Mouse (Mus musculus): ENCODE results near the gene Park7. TPM values are rescaled to one million over a fixed set of nuclear protein-coding genes. Genes with fewer than 3 reads are reported as not detected.

The Park7 gene
- polyA plus RNA-seq, 1 experiment from 2014 or later = 443 TPM

- 85% methylated on average over 2 of the region's 2 CpGs for WGBS
- H3K9me3 ChIP-seq (replicated peaks; ENCODE audit: control insufficient read depth, low read length) = no peaks in the 10 kb centered on the region
- H3K36me3 ChIP-seq (replicated peaks; ENCODE audit: control insufficient read depth, insufficient read depth, low read depth, low read length) = no peaks in the 10 kb centered on the region
- H3K27ac ChIP-seq (replicated peaks; ENCODE audit: low read depth, low read length) = no peak overlapping the region
- no peak overlapping the region for H3K4me3 ChIP-seq (ENCODE audit: low read depth, low read length)
- DNase-seq (ENCODE audit: low spot score) (no peak), ATAC-seq (replicated peaks; ENCODE audit: insufficient number of reproducible peaks, low FRiP score, low TSS enrichment, low read depth) (no peak)
- no peak overlapping the region for H3K4me2 ChIP-seq (ENCODE audit: low read depth, low read length)
- no peak overlapping the region for H3K9ac ChIP-seq (replicated peaks; ENCODE audit: low read length)
- H3K4me1 ChIP-seq (ENCODE audit: control insufficient read depth, insufficient read depth, low read length) = no peaks in the 10 kb centered on the region
- H3K27me3 ChIP-seq (ENCODE audit: control insufficient read depth, insufficient read depth, low read length) = no peaks in the 10 kb centered on the region
Observed at GRCm38 (mm10) chr4:150861161-150861560, 53.1 kb downstream of the Park7 start.

- no peaks in the 10 kb centered on the region for H3K9me3 ChIP-seq (replicated peaks; ENCODE audit: control insufficient read depth, low read length)
- 86% methylated on average over 4 of the region's 4 CpGs for WGBS
- H3K36me3 ChIP-seq (replicated peaks; ENCODE audit: control insufficient read depth, insufficient read depth, low read depth, low read length) = no peaks in the 10 kb centered on the region
- H3K27ac ChIP-seq (replicated peaks; ENCODE audit: low read depth, low read length) = no peak overlapping the region
- no peak overlapping the region for H3K4me2 ChIP-seq (ENCODE audit: low read depth, low read length)
- ATAC-seq (replicated peaks; ENCODE audit: insufficient number of reproducible peaks, low FRiP score, low TSS enrichment, low read depth) (no peak), DNase-seq (ENCODE audit: low spot score) (no peak)
- H3K27me3 ChIP-seq (ENCODE audit: control insufficient read depth, insufficient read depth, low read length) = no peaks in the 10 kb centered on the region
- H3K4me3 ChIP-seq (ENCODE audit: low read depth, low read length) = no peak overlapping the region
- no peaks in the 10 kb centered on the region for H3K4me1 ChIP-seq (ENCODE audit: control insufficient read depth, insufficient read depth, low read length)
- no peak overlapping the region for H3K9ac ChIP-seq (replicated peaks; ENCODE audit: low read length)
Observed at GRCm38 (mm10) chr4:150860526-150860925, 53.7 kb downstream of the Park7 start.

GRCm38 (mm10) chr4:150855346-150855745, 58.9 kb downstream of the Park7 start:
- peak; percentile 49; the same call in 1 of the 2 replicates for ATAC-seq (replicated peaks; ENCODE audit: insufficient number of reproducible peaks, low FRiP score, low TSS enrichment, low read depth)
- Histone ChIP-seq H3K27ac (replicated peaks; ENCODE audit: low read depth, low read length) (peak overlapping the region; percentile 98), H3K9me3 (replicated peaks; ENCODE audit: control insufficient read depth, low read length) (no peaks in the 10 kb centered on the region), H3K4me1 (ENCODE audit: control insufficient read depth, insufficient read depth, low read length) (peaks cover 3% of the 10 kb centered on the region; the same call in 1 of the 2 replicates), H3K27me3 (ENCODE audit: control insufficient read depth, insufficient read depth, low read length) (no peaks in the 10 kb centered on the region), H3K4me3 (ENCODE audit: low read depth, low read length) (peak overlapping the region; percentile 88), H3K4me2 (ENCODE audit: low read depth, low read length) (peak overlapping the region; percentile 74), H3K36me3 (replicated peaks; ENCODE audit: control insufficient read depth, insufficient read depth, low read depth, low read length) (no peaks in the 10 kb centered on the region), H3K9ac (replicated peaks; ENCODE audit: low read length) (peak overlapping the region; percentile 97)
- DNase-seq (ENCODE audit: low spot score) = no peak
- WGBS = under 1% methylated on average over 43 of the region's 43 CpGs

GRCm38 (mm10) chr4:150854839-150855246, 59.4 kb downstream of the Park7 start:
- Histone ChIP-seq H3K36me3 (replicated peaks; ENCODE audit: control insufficient read depth, insufficient read depth, low read depth, low read length) (no peaks in the 10 kb centered on the region), H3K4me2 (ENCODE audit: low read depth, low read length) (peak overlapping the region; percentile 74), H3K4me1 (ENCODE audit: control insufficient read depth, insufficient read depth, low read length) (peaks cover 3% of the 10 kb centered on the region; the same call in 1 of the 2 replicates), H3K9ac (replicated peaks; ENCODE audit: low read length) (peak overlapping the region; percentile 97), H3K27ac (replicated peaks; ENCODE audit: low read depth, low read length) (peak overlapping the region; percentile 98), H3K4me3 (ENCODE audit: low read depth, low read length) (peak overlapping the region; percentile 88), H3K9me3 (replicated peaks; ENCODE audit: control insufficient read depth, low read length) (no peaks in the 10 kb centered on the region), H3K27me3 (ENCODE audit: control insufficient read depth, insufficient read depth, low read length) (no peaks in the 10 kb centered on the region)
- DNase-seq (ENCODE audit: low spot score) (peak; percentile 98), ATAC-seq (replicated peaks; ENCODE audit: insufficient number of reproducible peaks, low FRiP score, low TSS enrichment, low read depth) (peak; percentile 98)
- WGBS = under 1% methylated on average over 49 of the region's 59 CpGs

GRCm38 (mm10) chr4:150853680-150854461, 60.4 kb downstream of the Park7 start, which contains the start of gene Errfi1:
Gene Errfi1 (plus strand): TSS chr4:150853919.
- Histone ChIP-seq H3K4me1 (ENCODE audit: control insufficient read depth, insufficient read depth, low read length) (peaks cover 3% of the 10 kb centered on the region; the same call in 1 of the 2 replicates), H3K4me3 (ENCODE audit: low read depth, low read length) (peak within 1 kb of the TSS; percentile 88), H3K27ac (replicated peaks; ENCODE audit: low read depth, low read length) (no peak within 1 kb of the TSS), H3K9me3 (replicated peaks; ENCODE audit: control insufficient read depth, low read length) (no peaks in the 10 kb centered on the region), H3K9ac (replicated peaks; ENCODE audit: low read length) (peak within 1 kb of the TSS; percentile 42), H3K27me3 (ENCODE audit: control insufficient read depth, insufficient read depth, low read length) (no peaks in the 10 kb centered on the region), H3K36me3 (replicated peaks; ENCODE audit: control insufficient read depth, insufficient read depth, low read depth, low read length) (no peaks in the 10 kb centered on the region), H3K4me2 (ENCODE audit: low read depth, low read length) (peak within 1 kb of the TSS; percentile 74)
- DNase-seq (ENCODE audit: low spot score) (no peak), ATAC-seq (replicated peaks; ENCODE audit: insufficient number of reproducible peaks, low FRiP score, low TSS enrichment, low read depth) (peak; percentile 21; the same call in 1 of the 2 replicates)
- 51% methylated on average over 13 of the region's 13 CpGs for WGBS

GRCm38 (mm10) chr4:150852479-150852878, 61.8 kb downstream of the Park7 start:
- Histone ChIP-seq H3K27ac (replicated peaks; ENCODE audit: low read depth, low read length) (no peak overlapping the region), H3K4me1 (ENCODE audit: control insufficient read depth, insufficient read depth, low read length) (peaks cover 3% of the 10 kb centered on the region; the same call in 1 of the 2 replicates), H3K9me3 (replicated peaks; ENCODE audit: control insufficient read depth, low read length) (no peaks in the 10 kb centered on the region), H3K36me3 (replicated peaks; ENCODE audit: control insufficient read depth, insufficient read depth, low read depth, low read length) (no peaks in the 10 kb centered on the region), H3K27me3 (ENCODE audit: control insufficient read depth, insufficient read depth, low read length) (no peaks in the 10 kb centered on the region), H3K4me3 (ENCODE audit: low read depth, low read length) (no peak overlapping the region), H3K4me2 (ENCODE audit: low read depth, low read length) (no peak overlapping the region), H3K9ac (replicated peaks; ENCODE audit: low read length) (no peak overlapping the region)
- 87% methylated on average over 4 of the region's 4 CpGs for WGBS
- ATAC-seq (replicated peaks; ENCODE audit: insufficient number of reproducible peaks, low FRiP score, low TSS enrichment, low read depth) = no peak
- DNase-seq (ENCODE audit: low spot score) = no peak

- H3K4me1 ChIP-seq (ENCODE audit: control insufficient read depth, insufficient read depth, low read length) = peaks cover 3% of the 10 kb centered on the region; the same call in 1 of the 2 replicates
- no peak overlapping the region for H3K27ac ChIP-seq (replicated peaks; ENCODE audit: low read depth, low read length)
- no peak overlapping the region for H3K4me2 ChIP-seq (ENCODE audit: low read depth, low read length)
- no peak overlapping the region for H3K9ac ChIP-seq (replicated peaks; ENCODE audit: low read length)
- ATAC-seq (replicated peaks; ENCODE audit: insufficient number of reproducible peaks, low FRiP score, low TSS enrichment, low read depth) (no peak), DNase-seq (ENCODE audit: low spot score) (no peak)
- H3K4me3 ChIP-seq (ENCODE audit: low read depth, low read length) = no peak overlapping the region
- H3K9me3 ChIP-seq (replicated peaks; ENCODE audit: control insufficient read depth, low read length) = no peaks in the 10 kb centered on the region
- no peaks in the 10 kb centered on the region for H3K27me3 ChIP-seq (ENCODE audit: control insufficient read depth, insufficient read depth, low read length)
- WGBS = 65% methylated on average over 8 of the region's 8 CpGs
- no peaks in the 10 kb centered on the region for H3K36me3 ChIP-seq (replicated peaks; ENCODE audit: control insufficient read depth, insufficient read depth, low read depth, low read length)
Observed at GRCm38 (mm10) chr4:150852045-150852444, 62.2 kb downstream of the Park7 start.

- Histone ChIP-seq H3K9ac (replicated peaks; ENCODE audit: low read length) (no peak overlapping the region), H3K4me3 (ENCODE audit: low read depth, low read length) (no peak overlapping the region), H3K9me3 (replicated peaks; ENCODE audit: control insufficient read depth, low read length) (no peaks in the 10 kb centered on the region), H3K27ac (replicated peaks; ENCODE audit: low read depth, low read length) (no peak overlapping the region), H3K36me3 (replicated peaks; ENCODE audit: control insufficient read depth, insufficient read depth, low read depth, low read length) (no peaks in the 10 kb centered on the region), H3K4me1 (ENCODE audit: control insufficient read depth, insufficient read depth, low read length) (peaks cover 3% of the 10 kb centered on the region; the same call in 1 of the 2 replicates), H3K4me2 (ENCODE audit: low read depth, low read length) (no peak overlapping the region), H3K27me3 (ENCODE audit: control insufficient read depth, insufficient read depth, low read length) (no peaks in the 10 kb centered on the region)
- no peak for ATAC-seq (replicated peaks; ENCODE audit: insufficient number of reproducible peaks, low FRiP score, low TSS enrichment, low read depth)
- no peak for DNase-seq (ENCODE audit: low spot score)
- 87% methylated on average over 4 of the region's 4 CpGs for WGBS
Observed at GRCm38 (mm10) chr4:150850893-150851292, 63.3 kb downstream of the Park7 start.

All from embryonic facial prominence, embryonic 11.5 days (tissue).